Mouse (Mus musculus) limb, embryonic 12.5 days (tissue): ENCODE measurements around the gene Rapgef4. TPM values are rescaled to one million over a fixed set of nuclear protein-coding genes. Genes with fewer than 3 reads are reported as not detected.
"Not testable (repeated sequence)": the region's sequence is repeated elsewhere in the genome, so short reads cannot be mapped to it uniquely, and the experiment has no call there.

Experiments used
- ATAC-seq: fragments of 200-750 bp; cut with Nextera tagmentation; 2 replicates; pipeline ENCODE4 v1.8.0; 2017; ENCODE audit warnings: low read depth, moderate TSS enrichment; ENCODE audit not compliant: insufficient number of reproducible peaks, insufficient read depth, low FRiP score, low TSS enrichment
- H3K27ac ChIP-seq: fragments of 300-500 bp; sonication (generic); 2 replicates; pipeline ENCODE4 v1.5.1; 2016; ENCODE audit warnings: mild to moderate bottlenecking, moderate library complexity
- H3K27me3 ChIP-seq: fragments of 300-500 bp; sonication (generic); 2 replicates; pipeline ENCODE4 v1.6.1; 2016; ENCODE audit warnings: mild to moderate bottlenecking, moderate library complexity
- H3K36me3 ChIP-seq: fragments of 300-500 bp; sonication (generic); 2 replicates; pipeline ENCODE4 v1.6.1; 2016; ENCODE audit warnings: mild to moderate bottlenecking, moderate library complexity
- H3K4me1 ChIP-seq: fragments of 300-500 bp; sonication (generic); replicated peaks from 2 replicates; pipeline ENCODE4 v1.6.1; 2016
- H3K4me2 ChIP-seq: fragments of 300-500 bp; sonication (generic); 2 replicates; pipeline ENCODE4 v1.6.1; 2016; ENCODE audit warnings: mild to moderate bottlenecking, moderate library complexity
- H3K4me3 ChIP-seq: fragments of 300-500 bp; sonication (generic); replicated peaks from 2 replicates; pipeline ENCODE4 v1.5.1; 2016; ENCODE audit warnings: mild to moderate bottlenecking
- H3K9ac ChIP-seq: fragments of 300-500 bp; sonication (generic); replicated peaks from 2 replicates; pipeline ENCODE4 v1.6.1; 2016; ENCODE audit warnings: mild to moderate bottlenecking, moderate library complexity
- H3K9me3 ChIP-seq: fragments of 300-500 bp; sonication (generic); 2 replicates; pipeline ENCODE4 v1.6.1; 2016; ENCODE audit warnings: mild to moderate bottlenecking, moderate library complexity
- WGBS: fragments of 180-500 bp; shearing (Covaris S2); methylation state at CpG from one replicate; pipeline ENCODE4 v1.1.7; 2016; 5-methylcytosine and 5-hydroxymethylcytosine counted together
- polyA plus RNA-seq: library from polyadenylated mRNA; unstranded; fragments of >200 nt; fragmentation: Nextera tagmentation; extraction: Ambion mirVana; gene quantifications from 2 replicates; pipeline ENCODE4 v1.2.1, GENCODE M21; 2016

Gene Rapgef4
- polyA plus RNA-seq, 1 experiment from 2014 or later = 2.1 TPM

DNA sequence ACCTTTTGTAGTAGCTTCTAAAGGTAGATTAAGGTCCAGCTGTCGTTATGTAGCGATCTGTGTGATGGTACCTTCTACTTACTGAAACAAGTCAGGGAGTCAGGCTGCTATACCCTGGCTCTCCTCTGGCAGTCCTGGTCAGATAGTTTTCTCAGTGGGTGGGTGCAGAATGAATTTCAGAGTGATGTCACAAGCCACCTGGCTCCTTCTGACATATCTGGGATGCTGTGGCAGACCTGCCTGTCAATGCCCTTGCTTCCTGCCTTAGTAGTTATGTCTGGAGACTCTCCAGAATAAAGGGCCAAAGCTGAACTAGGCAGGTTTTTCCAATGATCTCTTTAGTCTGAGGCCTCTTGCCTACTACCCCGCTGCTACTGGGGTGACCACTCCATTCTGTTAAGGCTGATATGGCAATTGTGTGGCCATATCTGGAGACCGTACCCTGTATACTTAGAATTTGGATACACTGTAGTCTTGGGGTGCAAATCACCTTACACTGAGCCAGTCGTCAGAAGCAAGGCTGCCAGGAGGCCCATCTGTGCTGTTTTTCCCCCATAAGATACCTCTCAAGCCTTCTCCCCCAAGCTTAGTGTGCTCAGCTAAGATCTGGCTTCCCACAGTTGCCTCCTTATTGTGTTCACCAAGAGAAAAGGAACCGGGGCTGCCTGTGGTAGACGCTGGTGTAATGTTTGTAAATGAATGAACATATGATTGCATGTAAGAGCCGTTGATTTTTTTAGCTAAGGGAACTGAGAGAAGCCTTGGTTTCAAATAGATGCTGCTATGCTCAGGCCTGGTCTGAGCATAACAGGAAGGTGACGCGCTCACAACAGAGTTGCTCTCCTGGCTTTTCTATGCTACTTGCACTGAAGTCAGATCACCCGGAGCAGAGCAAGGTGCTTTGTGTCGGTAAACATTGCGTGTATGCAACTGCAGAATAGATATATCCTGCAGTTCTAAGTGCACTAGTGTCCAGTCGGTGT is 159.1 kb downstream of the Rapgef4 start:
- WGBS = 88% methylated on average over 14 of the region's 14 CpGs
- ATAC-seq = no peak
- Histone ChIP-seq H3K36me3 (no peaks in the 10 kb centered on the region), H3K4me1 (peaks cover 20% of the 10 kb centered on the region), H3K9ac (no peak overlapping the region), H3K4me2 (no peak overlapping the region), H3K9me3 (no peaks in the 10 kb centered on the region), H3K27me3 (no peaks in the 10 kb centered on the region), H3K4me3 (no peak overlapping the region), H3K27ac (no peak overlapping the region)

DNA sequence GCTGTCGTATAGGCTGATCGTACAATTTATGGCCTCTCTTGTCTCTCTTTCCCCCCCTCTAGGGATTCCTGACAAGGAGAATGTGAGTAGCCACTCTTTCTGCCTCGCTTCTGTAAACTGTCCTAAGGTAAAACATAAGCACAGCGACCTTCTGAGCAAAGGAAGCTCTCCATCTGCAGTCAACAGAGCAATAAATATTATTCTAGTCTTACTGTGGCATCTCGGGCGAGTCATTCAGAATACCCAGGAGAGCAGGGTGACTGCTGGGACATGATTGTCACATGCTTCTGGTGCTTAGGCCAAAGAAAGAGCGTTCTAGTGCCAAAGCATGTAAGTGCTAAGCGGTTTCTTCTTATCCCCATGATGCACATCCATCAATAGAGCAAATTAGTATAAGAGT is 160.1 kb downstream of the Rapgef4 start:
- Histone ChIP-seq H3K36me3 (no peaks in the 10 kb centered on the region), H3K27me3 (no peaks in the 10 kb centered on the region), H3K4me2 (no peak overlapping the region), H3K9me3 (no peaks in the 10 kb centered on the region), H3K4me1 (peaks cover 17% of the 10 kb centered on the region), H3K4me3 (no peak overlapping the region), H3K9ac (no peak overlapping the region), H3K27ac (no peak overlapping the region)
- whole genome bisulfite sequencing = 68% methylated on average over 8 of the region's 8 CpGs
- ATAC-seq = no peak

DNA sequence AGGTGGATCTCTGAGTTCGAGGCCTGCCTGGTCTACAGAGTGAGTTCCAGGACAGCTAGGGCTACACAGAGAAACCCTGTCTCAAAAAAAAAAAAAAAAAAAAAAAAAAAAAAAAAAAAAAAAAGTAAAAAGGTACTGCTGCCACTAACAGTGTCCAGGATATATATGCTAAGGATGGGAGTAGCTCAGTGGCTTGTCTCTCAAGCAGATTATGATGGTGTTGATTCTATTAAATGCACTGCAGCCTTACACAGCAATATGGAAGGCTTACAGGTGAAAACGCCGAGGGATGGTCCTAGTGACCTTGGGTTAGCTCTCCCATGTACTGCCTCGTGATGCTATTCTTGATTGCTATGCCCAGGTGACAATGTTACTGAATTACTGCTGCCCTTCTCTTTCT is 160.7 kb downstream of the Rapgef4 start:
- H3K27ac ChIP-seq, ATAC-seq, H3K4me3 ChIP-seq, H3K4me2 ChIP-seq, H3K27me3 ChIP-seq, H3K9ac ChIP-seq, H3K9me3 ChIP-seq, H3K36me3 ChIP-seq: not testable (repeated sequence)
- H3K4me1 ChIP-seq = peaks cover 13% of the 10 kb centered on the region
- WGBS = 94% methylated on average over 4 of the region's 4 CpGs

DNA sequence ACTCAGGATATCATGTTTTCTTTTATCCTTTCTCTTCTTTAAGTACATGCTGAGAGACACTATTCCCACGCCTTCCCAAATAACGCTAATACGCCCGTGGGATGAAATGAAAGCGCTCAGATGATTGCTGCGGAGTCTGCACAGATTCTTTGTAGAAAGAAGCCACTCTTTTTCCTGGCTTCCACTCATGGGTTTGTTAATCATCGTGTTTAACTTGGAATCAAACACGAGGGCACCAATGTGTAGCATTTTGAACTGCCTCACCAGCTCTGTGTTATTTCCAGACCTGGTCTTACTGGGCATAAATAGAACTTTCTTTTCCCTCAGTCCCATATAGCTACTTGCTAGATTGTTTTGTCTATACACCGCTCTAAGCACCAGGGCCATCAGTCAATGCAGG is 162.4 kb downstream of the Rapgef4 start:
- Histone ChIP-seq H3K4me3 (no peak overlapping the region), H3K36me3 (no peaks in the 10 kb centered on the region), H3K27me3 (no peaks in the 10 kb centered on the region), H3K4me2 (no peak overlapping the region), H3K9ac (no peak overlapping the region), H3K27ac (no peak overlapping the region), H3K9me3 (no peaks in the 10 kb centered on the region), H3K4me1 (peaks cover 13% of the 10 kb centered on the region)
- ATAC-seq = no peak
- WGBS = 94% methylated on average over 9 of the region's 9 CpGs

DNA sequence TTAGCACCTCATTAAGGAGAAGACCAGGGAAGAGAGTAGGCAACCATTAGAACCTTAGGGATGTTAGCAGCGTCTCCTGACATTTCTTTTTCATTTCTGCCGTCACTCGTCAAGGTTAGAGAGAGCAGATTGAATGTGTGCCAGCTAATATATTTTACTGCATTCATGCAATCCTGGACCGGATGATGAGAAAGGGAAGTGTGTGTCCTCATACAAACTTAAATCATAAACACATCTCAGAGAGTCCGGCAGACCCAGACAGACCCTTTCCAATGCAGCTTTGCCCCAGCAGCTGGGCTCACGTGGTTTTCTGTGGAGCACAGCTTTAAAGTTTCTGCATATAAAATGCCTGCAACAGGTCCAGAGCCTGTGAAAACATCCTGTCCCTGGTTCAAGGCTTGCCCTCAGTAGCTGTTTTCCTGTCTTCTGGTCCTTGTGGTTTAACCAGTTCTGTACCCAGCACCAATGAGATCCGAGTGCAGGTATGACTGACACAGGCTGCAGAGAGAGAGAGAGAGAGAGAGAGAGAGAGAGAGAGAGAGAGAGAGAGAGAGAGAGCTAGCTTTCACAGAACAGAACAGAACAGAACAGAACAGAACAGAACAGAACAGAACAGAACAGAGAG is 163.6 kb downstream of the Rapgef4 start:
- H3K4me3 ChIP-seq = no peak overlapping the region
- no peaks in the 10 kb centered on the region for H3K9me3 ChIP-seq
- H3K27ac ChIP-seq = no peak overlapping the region
- H3K9ac ChIP-seq = no peak overlapping the region
- H3K27me3 ChIP-seq = no peaks in the 10 kb centered on the region
- peaks cover 16% of the 10 kb centered on the region for H3K4me1 ChIP-seq
- no peaks in the 10 kb centered on the region for H3K36me3 ChIP-seq
- H3K4me2 ChIP-seq = no peak overlapping the region
- WGBS = 40% methylated on average over 7 of the region's 7 CpGs
- no peak for ATAC-seq

DNA sequence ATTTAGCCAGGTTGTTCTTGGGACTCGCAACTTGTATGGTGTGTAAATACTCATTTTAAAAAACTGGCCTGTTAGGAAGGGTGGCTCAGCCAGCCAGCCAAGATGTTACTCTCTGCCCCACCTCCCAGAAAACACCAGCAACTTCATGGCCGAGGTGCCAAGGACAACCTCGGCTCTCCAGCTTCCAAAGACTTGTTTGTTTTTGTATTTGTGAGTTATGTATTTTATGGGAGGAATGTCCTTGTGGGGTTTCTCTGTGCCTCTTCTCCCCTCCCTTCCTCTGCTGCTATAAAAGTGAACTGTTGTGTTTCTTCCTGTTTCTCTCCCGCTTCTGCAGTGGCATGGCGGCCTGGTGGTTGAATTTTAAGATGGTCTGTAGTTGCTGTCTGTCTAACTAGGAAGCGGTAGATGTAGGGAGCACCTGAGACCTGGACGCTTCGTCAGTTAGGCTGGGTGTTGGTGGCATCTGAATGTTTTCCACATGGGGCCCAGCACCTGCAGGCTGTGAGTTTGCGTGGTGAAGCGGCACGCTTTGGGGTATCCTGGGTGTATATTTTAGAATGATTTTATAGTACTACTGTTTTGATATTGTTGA is 164.3 kb downstream of the Rapgef4 start:
- Histone ChIP-seq H3K27me3 (no peaks in the 10 kb centered on the region), H3K27ac (no peak overlapping the region), H3K9ac (no peak overlapping the region), H3K9me3 (no peaks in the 10 kb centered on the region), H3K4me2 (no peak overlapping the region), H3K4me1 (peaks cover 16% of the 10 kb centered on the region), H3K36me3 (no peaks in the 10 kb centered on the region), H3K4me3 (no peak overlapping the region)
- ATAC-seq = no peak
- 84% methylated on average over 11 of the region's 11 CpGs for WGBS

DNA sequence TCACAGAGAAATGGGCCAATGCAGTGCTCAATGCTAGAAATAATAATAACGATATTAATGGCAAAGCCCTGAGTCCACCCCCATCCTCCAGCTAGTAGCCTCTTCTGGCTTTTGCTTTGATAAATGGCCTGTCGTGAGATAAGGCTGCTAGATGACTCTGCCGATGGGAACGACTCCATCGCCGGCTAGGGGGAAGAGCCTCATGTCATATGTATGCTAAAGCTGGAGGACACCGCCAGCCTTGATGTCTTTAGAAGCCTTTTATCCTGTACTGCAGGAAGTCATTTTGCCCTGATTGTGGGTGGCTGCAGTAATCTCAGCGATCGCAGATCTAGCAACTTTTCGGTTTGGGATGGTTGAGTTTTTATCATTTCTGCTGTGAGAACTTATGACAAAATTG is 165.0 kb downstream of the Rapgef4 start:
- no peak overlapping the region for H3K4me3 ChIP-seq
- peaks cover 16% of the 10 kb centered on the region for H3K4me1 ChIP-seq
- H3K36me3 ChIP-seq = no peaks in the 10 kb centered on the region
- no peak overlapping the region for H3K4me2 ChIP-seq
- no peak overlapping the region for H3K9ac ChIP-seq
- no peaks in the 10 kb centered on the region for H3K27me3 ChIP-seq
- H3K9me3 ChIP-seq = no peaks in the 10 kb centered on the region
- WGBS = 56% methylated on average over 10 of the region's 10 CpGs
- ATAC-seq = no peak
- H3K27ac ChIP-seq = no peak overlapping the region

DNA sequence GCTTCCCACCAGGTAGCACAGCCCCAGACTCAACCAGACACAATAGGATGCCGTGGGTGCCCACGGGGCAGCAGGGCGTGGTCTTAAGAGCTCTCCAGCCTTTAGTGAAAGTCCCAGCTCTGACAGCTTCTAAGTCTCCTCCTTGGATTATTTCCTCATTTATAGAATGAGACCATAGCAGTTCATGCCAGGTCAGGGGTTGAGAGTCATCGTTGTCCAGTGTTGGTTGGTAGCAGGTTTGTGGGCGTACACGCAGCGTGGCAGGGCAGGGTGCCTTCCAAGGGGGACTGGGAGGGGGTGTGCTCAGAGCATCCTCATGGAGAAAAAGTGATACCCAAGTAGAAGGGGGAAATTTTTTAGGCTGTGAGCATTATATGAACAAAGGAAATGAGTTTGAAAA is 166.2 kb downstream of the Rapgef4 start:
- WGBS = 93% methylated on average over 7 of the region's 7 CpGs
- H3K36me3 ChIP-seq = no peaks in the 10 kb centered on the region
- no peak overlapping the region for H3K27ac ChIP-seq
- H3K4me1 ChIP-seq = peaks cover 16% of the 10 kb centered on the region
- no peak for ATAC-seq
- no peaks in the 10 kb centered on the region for H3K9me3 ChIP-seq
- no peak overlapping the region for H3K4me2 ChIP-seq
- H3K27me3 ChIP-seq = no peaks in the 10 kb centered on the region
- H3K9ac ChIP-seq = no peak overlapping the region
- H3K4me3 ChIP-seq = no peak overlapping the region

DNA sequence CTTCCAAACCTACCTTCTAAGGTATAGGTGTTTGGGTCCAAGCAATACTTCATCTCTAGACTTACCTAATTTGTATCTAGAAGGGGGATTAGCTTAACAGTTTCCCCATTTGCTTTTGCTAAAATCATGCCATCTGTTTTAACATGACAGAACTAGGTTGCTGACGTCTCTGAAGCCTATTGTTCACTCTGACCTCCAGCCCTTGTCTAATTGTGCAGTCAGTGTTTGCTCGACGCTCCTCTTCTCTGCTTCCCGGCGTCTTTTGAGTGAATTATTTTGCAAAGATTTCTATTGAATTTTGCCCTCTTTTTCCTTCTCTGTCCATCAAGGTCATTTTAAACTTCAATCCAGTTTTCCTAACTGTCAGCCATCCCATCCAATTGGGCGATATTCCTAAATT is 166.7 kb downstream of the Rapgef4 start:
- Histone ChIP-seq H3K27me3 (no peaks in the 10 kb centered on the region), H3K4me1 (peaks cover 16% of the 10 kb centered on the region), H3K36me3 (no peaks in the 10 kb centered on the region), H3K27ac (no peak overlapping the region), H3K9ac (no peak overlapping the region), H3K9me3 (no peaks in the 10 kb centered on the region), H3K4me2 (no peak overlapping the region), H3K4me3 (no peak overlapping the region)
- no peak for ATAC-seq
- 73% methylated on average over 6 of the region's 6 CpGs for WGBS

DNA sequence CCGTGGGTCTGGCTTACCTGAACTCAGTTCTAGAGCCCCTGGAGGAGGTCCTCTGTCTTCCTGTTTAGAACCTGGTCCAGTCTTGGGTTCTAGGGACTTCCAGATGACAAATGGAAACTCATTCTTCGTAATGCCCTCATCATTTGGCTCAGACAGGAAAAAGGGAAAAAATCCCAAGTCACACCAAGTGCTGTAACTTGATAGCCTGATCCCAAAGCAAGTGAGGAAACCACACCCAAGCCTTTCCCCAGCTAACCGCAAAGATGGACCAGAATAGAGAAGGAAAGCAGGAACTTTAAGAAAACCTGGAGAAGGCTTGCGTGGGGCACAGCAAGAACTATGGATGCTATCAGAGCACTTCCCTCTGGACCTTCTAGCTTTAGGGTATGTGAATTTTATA is 167.6 kb downstream of the Rapgef4 start:
- no peak for ATAC-seq
- H3K9me3 ChIP-seq = no peaks in the 10 kb centered on the region
- no peaks in the 10 kb centered on the region for H3K36me3 ChIP-seq
- WGBS = 32% methylated on average over 4 of the region's 4 CpGs
- H3K27me3 ChIP-seq = no peaks in the 10 kb centered on the region
- no peak overlapping the region for H3K4me2 ChIP-seq
- H3K4me3 ChIP-seq = no peak overlapping the region
- peaks cover 16% of the 10 kb centered on the region for H3K4me1 ChIP-seq
- H3K9ac ChIP-seq = no peak overlapping the region
- H3K27ac ChIP-seq = no peak overlapping the region

DNA sequence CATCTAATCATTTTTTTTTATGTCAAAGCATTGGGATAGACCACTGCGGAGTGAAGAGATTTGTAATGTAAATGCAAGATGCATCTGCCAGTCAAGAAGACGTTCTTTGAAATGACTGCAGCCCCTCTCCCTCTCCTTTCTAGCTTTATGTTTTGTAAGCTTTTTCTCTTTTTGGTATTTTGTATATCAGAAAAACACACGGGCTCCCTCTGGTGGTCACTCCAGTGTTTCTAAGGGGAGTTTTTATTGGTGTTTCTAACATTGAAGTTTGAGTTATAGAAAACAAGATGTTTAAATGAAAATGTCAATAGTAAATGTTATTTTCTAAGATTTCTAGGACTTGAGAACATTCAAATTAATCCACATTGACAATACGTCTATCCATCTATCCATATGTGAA is 168.0 kb downstream of the Rapgef4 start:
- Histone ChIP-seq H3K9ac (no peak overlapping the region), H3K9me3 (no peaks in the 10 kb centered on the region), H3K4me1 (peaks cover 16% of the 10 kb centered on the region), H3K4me3 (no peak overlapping the region), H3K4me2 (no peak overlapping the region), H3K27ac (no peak overlapping the region), H3K27me3 (no peaks in the 10 kb centered on the region), H3K36me3 (no peaks in the 10 kb centered on the region)
- 30% methylated on average over 4 of the region's 4 CpGs for WGBS
- ATAC-seq = no peak
